Mouse (Mus musculus): ENCODE data around the gene Olfr46.
"Not testable (repeated sequence)": the region's sequence is repeated elsewhere in the genome, so short reads cannot be mapped to it uniquely, and the experiment has no call there.

Olfr46 gene

DNA sequence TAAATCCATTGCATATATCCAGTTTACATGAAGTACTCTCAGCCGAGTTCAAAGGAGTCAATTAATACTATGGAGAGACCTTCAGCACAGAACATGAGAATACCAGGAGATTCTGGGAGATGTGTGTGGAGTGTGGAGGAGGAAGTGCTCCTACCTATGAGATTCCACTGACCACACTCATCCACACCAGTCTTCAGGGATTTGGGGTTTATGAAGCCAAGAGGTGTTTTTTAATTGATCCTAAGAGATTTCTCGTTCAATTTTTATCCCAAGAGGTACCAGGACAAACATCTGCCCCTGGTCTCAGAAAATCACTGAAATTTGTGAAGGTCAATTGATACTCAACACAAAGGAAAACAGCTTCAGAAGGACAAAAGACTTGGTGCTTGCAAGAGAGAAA is at the start of gene Olfr46:
Gene Olfr46 (plus strand): TSS at position 301 of the 400 bp plus-strand sequence.
- not testable (repeated sequence) for DNase-seq

DNA sequence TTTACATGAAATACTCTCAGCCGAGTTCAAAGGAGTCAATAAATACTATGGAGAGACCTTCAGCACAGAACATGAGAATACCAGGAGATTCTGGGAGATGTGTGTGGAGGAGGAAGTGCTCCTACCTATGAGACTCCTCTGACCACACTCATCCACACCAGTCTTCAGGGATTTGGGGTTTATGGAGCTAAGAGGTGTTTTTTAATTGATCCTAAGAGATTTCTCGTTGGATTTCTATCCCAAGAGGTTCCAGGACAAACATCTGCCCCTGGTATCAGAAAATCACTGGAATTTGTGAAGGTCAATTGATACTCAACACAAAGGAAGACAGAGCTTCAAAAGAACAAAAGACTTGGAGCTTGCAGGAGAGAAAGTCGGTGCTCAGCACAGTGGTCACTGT is 33.5 kb upstream of the Olfr46 start, which contains the start of gene Olfr538:
Gene Olfr538 (plus strand): TSS at position 301 of the 400 bp plus-strand sequence.
- DNase-seq, result no peak

DNA sequence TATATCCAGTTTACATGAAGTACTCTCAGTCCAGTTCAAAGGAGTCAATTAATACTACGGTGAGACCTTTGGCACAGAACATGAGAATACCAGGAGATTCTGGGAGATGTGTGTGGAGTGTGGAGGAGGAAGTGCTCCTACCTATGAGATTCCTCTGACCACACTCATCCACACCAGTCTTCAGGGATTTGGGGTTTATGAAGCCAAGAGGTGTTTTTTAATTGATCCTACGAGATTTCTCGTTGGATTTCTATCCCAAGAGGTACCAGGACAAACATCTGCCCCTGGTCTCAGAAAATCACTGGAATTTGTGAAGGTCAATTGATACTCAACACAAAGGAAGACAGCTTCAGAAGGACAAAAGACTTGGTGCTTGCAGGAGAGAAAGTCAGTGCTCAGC is 27.6 kb downstream of the Olfr46 start, which contains the start of gene Olfr61:
Gene Olfr61 (plus strand): TSS at position 301 of the 400 bp plus-strand sequence.
- DNase-seq, result not testable (repeated sequence)

DNA sequence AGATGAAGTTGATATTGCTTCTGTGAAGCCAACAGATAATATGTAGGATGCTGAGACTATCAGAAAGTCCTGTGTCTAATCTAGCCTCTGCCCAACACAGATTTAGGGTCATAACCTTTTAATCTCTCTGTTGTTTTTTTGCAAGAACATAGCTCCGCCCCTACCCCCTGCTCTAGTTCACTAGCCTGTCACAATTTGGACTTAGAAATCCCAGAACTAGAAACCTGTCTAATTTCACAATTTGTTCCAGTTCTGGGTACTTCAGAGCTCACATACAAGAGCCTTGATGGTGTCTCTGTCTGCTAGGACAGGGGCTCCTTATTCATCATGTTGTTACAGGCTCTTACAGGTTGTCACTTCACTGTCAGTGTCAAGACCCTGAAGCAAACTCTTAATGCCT is 29.5 kb downstream of the Olfr46 start:
- no peak for DNase-seq

DNA sequence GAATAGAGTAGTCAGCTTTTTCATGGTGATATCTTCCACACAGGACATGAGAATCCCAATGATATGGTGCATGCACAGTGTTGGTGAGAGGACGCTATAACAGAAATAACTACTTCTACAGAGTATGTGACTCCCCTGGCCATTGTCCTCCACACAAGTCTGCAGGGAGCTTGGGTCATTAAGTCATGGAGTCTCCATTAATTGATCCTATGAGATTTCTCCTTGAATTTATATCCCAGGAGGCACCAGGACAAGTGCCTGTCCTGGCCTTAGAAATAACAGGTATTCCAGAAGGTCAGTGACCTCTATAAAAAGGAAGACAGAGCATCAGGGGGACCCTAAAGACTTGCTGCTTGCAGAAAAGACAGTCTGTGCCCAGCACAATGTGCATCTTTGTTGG is 45.1 kb downstream of the Olfr46 start, which contains the start of gene Olfr53:
Gene Olfr53 (plus strand): TSS at position 301 of the 400 bp plus-strand sequence.
- DNase-seq, result no peak

DNA sequence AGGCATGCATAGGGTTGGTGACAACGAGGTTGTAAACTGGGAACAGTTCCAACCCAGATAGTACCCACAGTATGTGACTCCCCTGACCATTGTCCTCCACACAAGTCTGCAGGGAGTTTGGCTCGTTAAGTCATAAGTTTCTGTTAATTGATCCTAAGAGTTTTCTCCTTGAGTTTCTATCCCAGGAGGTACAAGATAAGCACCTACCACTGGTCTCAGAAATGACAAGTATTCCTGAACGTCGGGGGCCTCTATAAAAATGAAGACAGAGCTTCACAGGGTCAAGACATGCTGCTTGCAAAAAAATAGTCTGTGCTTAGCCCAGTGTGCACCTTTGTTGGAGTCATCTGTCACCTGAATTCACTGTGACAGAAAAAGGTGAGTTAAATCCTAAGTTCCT is 58.6 kb downstream of the Olfr46 start, which contains the start of gene Olfr539:
Gene Olfr539 (plus strand): TSS at position 301 of the 400 bp plus-strand sequence.
- no peak for DNase-seq

Measured in right cerebral cortex, adult 18-20 months (tissue).